ENCODE assay signal across 23 mouse cellular contexts in the genomic region with DNA sequence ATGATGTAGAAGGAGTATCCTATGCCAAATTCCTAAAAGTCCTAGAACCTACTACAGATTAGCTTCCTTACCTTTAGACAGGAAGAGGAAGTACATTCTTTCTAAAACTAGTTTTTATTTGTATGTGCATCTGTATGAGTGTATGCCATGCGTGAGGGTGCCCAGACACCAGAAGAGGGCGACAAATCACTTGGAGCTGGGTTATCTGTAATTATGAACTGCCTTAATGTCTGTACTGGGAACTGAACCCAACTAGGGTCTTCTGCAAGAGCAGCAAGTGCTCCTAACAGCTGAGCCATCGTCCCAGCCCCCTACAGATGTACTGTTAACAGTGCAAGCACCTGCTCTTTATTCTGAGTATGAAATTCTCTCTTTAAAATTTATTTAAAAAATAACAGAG. TPM values are rescaled to one million over a fixed set of nuclear protein-coding genes. Genes with fewer than 3 reads are reported as not detected.
A peak's percentile ranks its signal among the peaks of the same experiment; 100 is the strongest.
DNase-seq lines count a peak whose midpoint lies in the region; ATAC-seq and TF ChIP-seq lines count a peak whose summit lies in the region.
"Had no signal": no experiment of that assay in that cellular context is flagged by ENCODE, and none has a peak within 500 bp of the region (broad histone marks: within the 10 kb centered on the region; RNA-seq: fewer than 3 reads in every experiment).

No protein-coding gene starts in this region.

- TF ChIP-seq RAD21 in MEL (IDR thresholded peaks at IDR 0.05; ENCODE audit: low read depth, low read length): no peak

- no peak for TF ChIP-seq EP300 in liver, embryonic 14.5 days (IDR thresholded peaks at IDR 0.05; ENCODE audit: low read depth)
- TF ChIP-seq EP300 in liver, postnatal 0 days (IDR thresholded peaks at IDR 0.05; ENCODE audit: low read depth): no peak
- TF ChIP-seq EP300 in MEL (IDR thresholded peaks at IDR 0.05; ENCODE audit: low read depth in 1 of 2, low read length in 2 of 2): no peak

- no peak for TF ChIP-seq POLR2A in MEL (IDR thresholded peaks at IDR 0.05; ENCODE audit: control insufficient read depth in 1 of 2, insufficient read depth in 1 of 2, low read depth in 1 of 2, low read length in 2 of 2, poor library complexity in 1 of 2)

- H3K36me3 ChIP-seq in heart, embryonic 11.5 days (ENCODE audit: control insufficient read depth, insufficient read depth, low read length): peaks cover 14% of the 10 kb centered on the region
- no peaks in the 10 kb centered on the region for H3K36me3 ChIP-seq in liver, embryonic 14.5 days (replicated peaks; ENCODE audit: control insufficient read depth, insufficient read depth, low read depth)
- peaks cover 7% of the 10 kb centered on the region; the same call in 1 of the 2 replicates for H3K36me3 ChIP-seq in liver, postnatal 0 days (replicated peaks; ENCODE audit: insufficient read depth, low read length)
- H3K36me3 ChIP-seq in MEL (ENCODE audit: control insufficient read depth in 1 of 2, insufficient read depth in 2 of 2, low read length in 2 of 2): no peaks in the 10 kb centered on the region; a peak in 1 of 4 replicates
- H3K36me3 ChIP-seq in splenic B cell, adult 2 months (ENCODE audit: control insufficient read depth, insufficient read depth, low read length, poor library complexity, severe bottlenecking): peaks cover 2% of the 10 kb centered on the region; the same call in 1 of the 2 replicates

- no peaks in the 10 kb centered on the region for H3K79me2 ChIP-seq in MEL (ENCODE audit: control insufficient read depth, insufficient read depth, low read length, poor library complexity)

- no peaks in the 10 kb centered on the region for H3K27me3 ChIP-seq in heart, embryonic 11.5 days (ENCODE audit: control insufficient read depth, insufficient read depth, low read length)
- no peaks in the 10 kb centered on the region for H3K27me3 ChIP-seq in liver, embryonic 14.5 days (ENCODE audit: control insufficient read depth, insufficient read depth, low read length)
- H3K27me3 ChIP-seq in liver, postnatal 0 days (ENCODE audit: insufficient read depth, low read length): no peaks in the 10 kb centered on the region
- H3K27me3 ChIP-seq in MEL (ENCODE audit: control insufficient read depth in 1 of 2, insufficient read depth in 2 of 2, low read length in 2 of 2): no peaks in the 10 kb centered on the region
- no peaks in the 10 kb centered on the region for H3K27me3 ChIP-seq in splenic B cell, adult 2 months (ENCODE audit: control insufficient read depth, insufficient read depth, low read length, poor library complexity, severe bottlenecking)
- H3K27me3 ChIP-seq: embryonic facial prominence, embryonic 12.5 days; forebrain, embryonic 15.5 days; hindbrain, embryonic 15.5 days had no signal

- no peak overlapping the region for H3K9ac ChIP-seq in heart, embryonic 11.5 days (ENCODE audit: low read depth, low read length)
- H3K9ac ChIP-seq in liver, embryonic 14.5 days (replicated peaks): no peak overlapping the region
- no peak overlapping the region for H3K9ac ChIP-seq in liver, postnatal 0 days (replicated peaks)
- H3K9ac ChIP-seq in MEL (ENCODE audit: control insufficient read depth, low read depth, low read length, poor library complexity, severe bottlenecking): no peak overlapping the region
- H3K9ac ChIP-seq: embryonic facial prominence, embryonic 12.5 days; forebrain, embryonic 15.5 days; hindbrain, embryonic 15.5 days had no signal

- H3K27ac ChIP-seq in heart, embryonic 11.5 days (ENCODE audit: low read depth, low read length): no peak overlapping the region
- H3K27ac ChIP-seq in liver, embryonic 14.5 days: no peak overlapping the region
- no peak overlapping the region for H3K27ac ChIP-seq in liver, postnatal 0 days (ENCODE audit: low read depth)
- no peak overlapping the region for H3K27ac ChIP-seq in MEL (ENCODE audit: control insufficient read depth, low read depth, low read length)
- no peak overlapping the region for H3K27ac ChIP-seq in gastrocnemius, adult 2 months
- H3K27ac ChIP-seq: embryonic facial prominence, embryonic 12.5 days; forebrain, embryonic 15.5 days; heart, embryonic 10.5 days; hindbrain, embryonic 10.5 days; hindbrain, embryonic 15.5 days had no signal

- intact Hi-C loops in gastrocnemius, adult 2 months (cut with DNase I): no loop called here

- ATAC-seq in heart, embryonic 11.5 days (replicated peaks; ENCODE audit: insufficient number of reproducible peaks, low FRiP score, low TSS enrichment): no peak
- no peak for ATAC-seq in liver, embryonic 14.5 days (ENCODE audit: insufficient read depth)
- ATAC-seq in liver, postnatal 0 days: no peak
- ATAC-seq: forebrain, embryonic 15.5 days; intestine, embryonic 16.5 days had no signal

- H3K4me2 ChIP-seq in heart, embryonic 11.5 days: no peak overlapping the region
- no peak overlapping the region for H3K4me2 ChIP-seq in liver, embryonic 14.5 days (ENCODE audit: low read depth)
- H3K4me2 ChIP-seq in liver, postnatal 0 days (ENCODE audit: low read depth, low read length): no peak overlapping the region
- H3K4me2 ChIP-seq: embryonic facial prominence, embryonic 12.5 days; forebrain, embryonic 15.5 days; hindbrain, embryonic 15.5 days had no signal

- TF ChIP-seq CTCF in liver, embryonic 14.5 days (IDR thresholded peaks at IDR 0.05; ENCODE audit: low read depth): 0 out of 2 replicates have a peak, but pooled peaks have one; percentile 4
- no peak for TF ChIP-seq CTCF in liver, postnatal 0 days (IDR thresholded peaks at IDR 0.05; ENCODE audit: low read depth)
- peak; percentile 5 to 27 (median 17); a peak in 1 of 6 replicates for TF ChIP-seq CTCF in MEL (IDR thresholded peaks at IDR 0.05 in 2 of 3, conservative IDR thresholded peaks at IDR 0.05 in 1 of 3; ENCODE audit: control insufficient read depth in 1 of 3, insufficient read depth in 1 of 3, low read depth in 2 of 3, low read length in 3 of 3, poor library complexity in 1 of 3, severe bottlenecking in 1 of 3)
- TF ChIP-seq CTCF in gastrocnemius, adult 2 months (IDR thresholded peaks at IDR 0.05): no peak

- peak; percentile 54 for DNase-seq in heart, adult 11 months
- no peak for DNase-seq in liver, embryonic 14.5 days (ENCODE audit: low read depth in 3 of 3, low spot score in 3 of 3)
- DNase-seq in liver, postnatal 0 days: no peak
- DNase-seq in MEL (ENCODE audit: low read depth, low spot score): peak; percentile 31
- DNase-seq in splenic B cell, adult 2 months (ENCODE audit: low read depth, low spot score): peak; percentile 16
- DNase-seq in lung, postnatal 4 days: no peak
- no peak for DNase-seq in gastrocnemius, adult 2 months
- DNase-seq: adrenal gland, postnatal 14 days; cerebellum, adult 11-12 months; cerebellum, adult 9-10 months; cerebellum, postnatal 25 days; gastrocnemius, postnatal 25 days had no signal

- H3K4me3 ChIP-seq in heart, embryonic 11.5 days (ENCODE audit: low read depth, low read length): no peak overlapping the region
- H3K4me3 ChIP-seq in liver, embryonic 14.5 days (ENCODE audit: insufficient read depth in 1 of 2, low read depth in 2 of 2, low read length in 2 of 2): no peak overlapping the region
- H3K4me3 ChIP-seq in liver, postnatal 0 days (ENCODE audit: low read depth, low read length): no peak overlapping the region
- no peak overlapping the region for H3K4me3 ChIP-seq in MEL (ENCODE audit: control insufficient read depth in 1 of 2, insufficient read depth in 1 of 2, low read depth in 2 of 2, low read length in 2 of 2)
- H3K4me3 ChIP-seq in gastrocnemius, adult 2 months: no peak overlapping the region
- H3K4me3 ChIP-seq: embryonic facial prominence, embryonic 12.5 days; forebrain, embryonic 15.5 days; heart, embryonic 10.5 days; hindbrain, embryonic 10.5 days; hindbrain, embryonic 15.5 days had no signal

- H3K9me3 ChIP-seq in heart, embryonic 11.5 days (replicated peaks; ENCODE audit: control insufficient read depth, low read length): 0 out of 2 replicates have a peak, but pooled peaks cover 2% of the 10 kb centered on the region
- no peaks in the 10 kb centered on the region for H3K9me3 ChIP-seq in liver, embryonic 14.5 days (ENCODE audit: control insufficient read depth, low read length)
- 0 out of 2 replicates have a peak, but pooled peaks cover 3% of the 10 kb centered on the region for H3K9me3 ChIP-seq in liver, postnatal 0 days (ENCODE audit: low read length)
- no peaks in the 10 kb centered on the region for H3K9me3 ChIP-seq in MEL (replicated peaks; ENCODE audit: insufficient read depth, low read length)
- H3K9me3 ChIP-seq: embryonic facial prominence, embryonic 12.5 days; forebrain, embryonic 15.5 days; heart, embryonic 10.5 days; hindbrain, embryonic 15.5 days had no signal

- no peaks in the 10 kb centered on the region for H3K4me1 ChIP-seq in heart, embryonic 11.5 days (ENCODE audit: control insufficient read depth, insufficient read depth, low read length)
- H3K4me1 ChIP-seq in liver, embryonic 14.5 days (replicated peaks; ENCODE audit: control insufficient read depth in 2 of 2, insufficient read depth in 2 of 2, low read length in 1 of 2): no peaks in the 10 kb centered on the region
- H3K4me1 ChIP-seq in liver, postnatal 0 days (ENCODE audit: insufficient read depth): no peaks in the 10 kb centered on the region
- H3K4me1 ChIP-seq in MEL (ENCODE audit: control insufficient read depth in 1 of 2, insufficient read depth in 2 of 2, low read length in 2 of 2): no peaks in the 10 kb centered on the region
- H3K4me1 ChIP-seq: embryonic facial prominence, embryonic 12.5 days; heart, embryonic 10.5 days; hindbrain, embryonic 10.5 days; hindbrain, embryonic 15.5 days had no signal

- whole genome bisulfite sequencing in heart, embryonic 11.5 days (ENCODE audit: insufficient replicate concordance): 87% methylated on average over 3 of the region's 3 CpGs
- WGBS in liver, embryonic 14.5 days (ENCODE audit: insufficient replicate concordance): 67% methylated on average over 3 of the region's 3 CpGs
- WGBS in liver, postnatal 0 days (ENCODE audit: insufficient replicate concordance): 84% methylated on average over 3 of the region's 3 CpGs

RNA-seq across cellular contexts. Expression of a gene that starts 15.7 kb away (rescaled TPM):
- 16.2 and 16.9 TPM in 2 replicates for polyA plus RNA-seq in heart, embryonic 11.5 days (2014; fragmentation: Nextera tagmentation; extraction: Ambion mirVana)
- 4.0 and 5.6 TPM in 2 replicates for polyA plus RNA-seq in liver, embryonic 14.5 days (2012; rRNA removed)
- 2.5 and 3.5 TPM in 2 replicates for polyA plus RNA-seq in liver, embryonic 14.5 days (2014; fragmentation: Nextera tagmentation; extraction: Ambion mirVana)
- polyA plus RNA-seq in liver, postnatal 0 days (2015; fragmentation: Nextera tagmentation; extraction: Ambion mirVana): 2.9 and 3.7 TPM in 2 replicates
- total RNA-seq in MEL (2012; rRNA removed): 16.0 and 21.0 TPM in 2 replicates
- 10 to 100 TPM in 1 of 2 experiments, not detected in 1; 18.4 TPM for polyA plus RNA-seq in MEL (2012; ENCODE audit: insufficient read depth in 1 of 2, insufficient read length in 2 of 2, low read depth in 1 of 2, low replicate concordance in 2 of 2, missing spikeins in 1 of 2)
- 100 to 1,000 TPM in 1 of 2 experiments, 10 to 100 TPM in 1; 89.1 to 102 TPM for total RNA-seq in gastrocnemius, adult 2 months (2021)

RNA-seq across cellular contexts. Expression of a gene that starts 21.0 kb away (rescaled TPM):
- polyA plus RNA-seq in heart, embryonic 11.5 days (2014; fragmentation: Nextera tagmentation; extraction: Ambion mirVana): 46.3 and 50.3 TPM in 2 replicates
- 5.4 and 6.0 TPM in 2 replicates for polyA plus RNA-seq in liver, embryonic 14.5 days (2012; rRNA removed)
- 13.9 and 15.6 TPM in 2 replicates for polyA plus RNA-seq in liver, embryonic 14.5 days (2014; fragmentation: Nextera tagmentation; extraction: Ambion mirVana)
- polyA plus RNA-seq in liver, postnatal 0 days (2015; fragmentation: Nextera tagmentation; extraction: Ambion mirVana): 20.4 and 20.9 TPM in 2 replicates
- total RNA-seq in MEL (2012; rRNA removed): 3.6 and 5.0 TPM in 2 replicates
- polyA plus RNA-seq in MEL (2012; ENCODE audit: insufficient read depth in 1 of 2, insufficient read length in 2 of 2, low read depth in 1 of 2, low replicate concordance in 2 of 2, missing spikeins in 1 of 2): 1 to 10 TPM in 1 of 2 experiments, not detected in 1; 6.3 TPM
- total RNA-seq in gastrocnemius, adult 2 months (2021): 1 to 10 TPM; 5.3 to 5.5 TPM

RNA-seq across cellular contexts. Expression of a gene that starts 40.2 kb away (rescaled TPM):
- polyA plus RNA-seq in heart, embryonic 11.5 days (2014; fragmentation: Nextera tagmentation; extraction: Ambion mirVana): 56.0 and 69.0 TPM in 2 replicates
- polyA plus RNA-seq in liver, embryonic 14.5 days (2012; rRNA removed): 21.6 and 26.5 TPM in 2 replicates
- 42.6 and 44.2 TPM in 2 replicates for polyA plus RNA-seq in liver, embryonic 14.5 days (2014; fragmentation: Nextera tagmentation; extraction: Ambion mirVana)
- polyA plus RNA-seq in liver, postnatal 0 days (2015; fragmentation: Nextera tagmentation; extraction: Ambion mirVana): 68.3 and 74.9 TPM in 2 replicates
- total RNA-seq in MEL (2012; rRNA removed): 51.1 and 56.2 TPM in 2 replicates
- 100 to 1,000 TPM in 1 of 2 experiments, not detected in 1; 104 TPM for polyA plus RNA-seq in MEL (2012; ENCODE audit: insufficient read depth in 1 of 2, insufficient read length in 2 of 2, low read depth in 1 of 2, low replicate concordance in 2 of 2, missing spikeins in 1 of 2)
- total RNA-seq in gastrocnemius, adult 2 months (2021): 10 to 100 TPM; 42.0 to 47.9 TPM

RNA-seq across cellular contexts. Expression of a gene that starts 51.1 kb away (rescaled TPM):
- 54.0 and 59.5 TPM in 2 replicates for polyA plus RNA-seq in heart, embryonic 11.5 days (2014; fragmentation: Nextera tagmentation; extraction: Ambion mirVana)
- 7.4 and 14.0 TPM in 2 replicates for polyA plus RNA-seq in liver, embryonic 14.5 days (2012; rRNA removed)
- 18.6 and 19.3 TPM in 2 replicates for polyA plus RNA-seq in liver, embryonic 14.5 days (2014; fragmentation: Nextera tagmentation; extraction: Ambion mirVana)
- polyA plus RNA-seq in liver, postnatal 0 days (2015; fragmentation: Nextera tagmentation; extraction: Ambion mirVana): 12.0 and 12.5 TPM in 2 replicates
- 50.1 and 53.0 TPM in 2 replicates for total RNA-seq in MEL (2012; rRNA removed)
- polyA plus RNA-seq in MEL (2012; ENCODE audit: insufficient read depth in 1 of 2, insufficient read length in 2 of 2, low read depth in 1 of 2, low replicate concordance in 2 of 2, missing spikeins in 1 of 2): 10 to 100 TPM; 61.2 to 69.0 TPM
- 10 to 100 TPM; 50.4 to 52.1 TPM for total RNA-seq in gastrocnemius, adult 2 months (2021)

RNA-seq across cellular contexts. Expression of a gene that starts 53.4 kb away (rescaled TPM):
- not detected in 2 replicates for polyA plus RNA-seq in heart, embryonic 11.5 days (2014; fragmentation: Nextera tagmentation; extraction: Ambion mirVana)
- not detected in 2 replicates for polyA plus RNA-seq in liver, embryonic 14.5 days (2012; rRNA removed)
- 0.08 TPM in 1 of 2 replicates, not detected in the other for polyA plus RNA-seq in liver, embryonic 14.5 days (2014; fragmentation: Nextera tagmentation; extraction: Ambion mirVana)
- not detected in 2 replicates for polyA plus RNA-seq in liver, postnatal 0 days (2015; fragmentation: Nextera tagmentation; extraction: Ambion mirVana)
- not detected in 2 replicates for total RNA-seq in MEL (2012; rRNA removed)
- under 1 TPM in 1 of 2 experiments, not detected in 1; 0.67 TPM for polyA plus RNA-seq in MEL (2012; ENCODE audit: insufficient read depth in 1 of 2, insufficient read length in 2 of 2, low read depth in 1 of 2, low replicate concordance in 2 of 2, missing spikeins in 1 of 2)
- total RNA-seq in gastrocnemius, adult 2 months (2021): not detected
- total RNA-seq: adrenal gland, postnatal 14 days; gastrocnemius, adult 18-20 months; gastrocnemius, postnatal 25 days; heart, postnatal 25 days had no signal
- polyA plus RNA-seq: cortical plate, adult 2 months; heart, embryonic 16.5 days; hindbrain, embryonic 10.5 days; intestine, embryonic 16.5 days had no signal

Comparison
In these comparisons a context has a peak if more than half of its experiments do, and no peak if none do; other contexts are left out.
1. CTCF ChIP-seq: peak in liver, embryonic 14.5 days (single experiment) and MEL (3 of 3); none in liver, postnatal 0 days (single experiment) and gastrocnemius, adult 2 months (single experiment).
2. DNase-seq: peak in heart, adult 11 months (single experiment), MEL (single experiment) and splenic B cell, adult 2 months (single experiment); none in liver, embryonic 14.5 days (0 of 3), liver, postnatal 0 days (single experiment), lung, postnatal 4 days (0 of 2) and gastrocnemius, adult 2 months (single experiment).